In genomic region chr5:74066416-74067115, GRCm38 (mm10) we compare ENCODE assay signal across 8 mouse cellular contexts. TPM values are rescaled to one million over a fixed set of nuclear protein-coding genes. Genes with fewer than 3 reads are reported as not detected.
DNase-seq lines count a peak whose midpoint lies in the region; ATAC-seq and TF ChIP-seq lines count a peak whose summit lies in the region.

No protein-coding gene starts in this region.

- TF ChIP-seq EP300 in liver, embryonic 14.5 days (IDR thresholded peaks at IDR 0.05; ENCODE audit: low read depth): no peak

- TF ChIP-seq CTCF in hindbrain, postnatal 0 days (IDR thresholded peaks at IDR 0.05; ENCODE audit: low read depth): no peak
- no peak for TF ChIP-seq CTCF in liver, embryonic 14.5 days (IDR thresholded peaks at IDR 0.05; ENCODE audit: low read depth)

- peak overlapping the region; percentile 97 for H3K27ac ChIP-seq in forebrain, embryonic 10.5 days
- peak overlapping the region; percentile 93; the same call in 1 of the 2 replicates for H3K27ac ChIP-seq in hindbrain, postnatal 0 days
- peak overlapping the region; percentile 98 for H3K27ac ChIP-seq in liver, embryonic 14.5 days
- 0 out of 2 replicates have a peak overlapping the region, but pooled peaks have one; percentile 23 for H3K27ac ChIP-seq in neural tube, embryonic 14.5 days (ENCODE audit: low read depth, low read length)

- DNase-seq in 3T3-L1 (ENCODE audit: low read depth, low spot score): peak; percentile 35
- peak; percentile 53 to 61 for DNase-seq in adrenal gland, postnatal 36 days
- DNase-seq in forebrain, embryonic 10.5 days (ENCODE audit: extremely low spot score, low spot score): no peak
- peak; percentile 46 for DNase-seq in hindbrain, postnatal 0 days (ENCODE audit: low spot score)
- no peak for DNase-seq in liver, embryonic 14.5 days (ENCODE audit: low read depth in 3 of 3, low spot score in 3 of 3)
- DNase-seq in layer of hippocampus, postnatal 36 days: no peak
- no peak for DNase-seq in testis, postnatal 10 days (ENCODE audit: low spot score)

- no peak for ATAC-seq in hindbrain, postnatal 0 days
- no peak for ATAC-seq in liver, embryonic 14.5 days (ENCODE audit: insufficient read depth)
- ATAC-seq in neural tube, embryonic 14.5 days (ENCODE audit: low read depth): no peak

- H3K9me3 ChIP-seq in forebrain, embryonic 10.5 days: no peaks in the 10 kb centered on the region
- no peaks in the 10 kb centered on the region for H3K9me3 ChIP-seq in hindbrain, postnatal 0 days (ENCODE audit: low read length)
- no peaks in the 10 kb centered on the region for H3K9me3 ChIP-seq in liver, embryonic 14.5 days (ENCODE audit: control insufficient read depth, low read length)
- H3K9me3 ChIP-seq in neural tube, embryonic 14.5 days (ENCODE audit: control insufficient read depth, low read length): no peaks in the 10 kb centered on the region

- peak overlapping the region; percentile 37 for H3K9ac ChIP-seq in hindbrain, postnatal 0 days (replicated peaks; ENCODE audit: low read length)
- H3K9ac ChIP-seq in liver, embryonic 14.5 days (replicated peaks): peak overlapping the region; percentile 96
- peak overlapping the region; percentile 8; the same call in 1 of the 2 replicates for H3K9ac ChIP-seq in neural tube, embryonic 14.5 days (replicated peaks; ENCODE audit: low read depth, low read length)

- WGBS in forebrain, embryonic 10.5 days: 43% methylated on average over 12 of the region's 12 CpGs
- WGBS in hindbrain, postnatal 0 days: 25% methylated on average over 12 of the region's 12 CpGs
- WGBS in liver, embryonic 14.5 days (ENCODE audit: insufficient replicate concordance): 31% methylated on average over 12 of the region's 12 CpGs
- 46% methylated on average over 12 of the region's 12 CpGs for WGBS in neural tube, embryonic 14.5 days

- 0 out of 2 replicates have a peak, but pooled peaks cover 6% of the 10 kb centered on the region for H3K36me3 ChIP-seq in forebrain, embryonic 10.5 days (replicated peaks)
- no peaks in the 10 kb centered on the region for H3K36me3 ChIP-seq in hindbrain, postnatal 0 days (ENCODE audit: insufficient read depth, low read length)
- no peaks in the 10 kb centered on the region for H3K36me3 ChIP-seq in liver, embryonic 14.5 days (replicated peaks; ENCODE audit: control insufficient read depth, insufficient read depth, low read depth)
- no peaks in the 10 kb centered on the region for H3K36me3 ChIP-seq in neural tube, embryonic 14.5 days (ENCODE audit: control insufficient read depth, insufficient read depth, low read length)

- H3K27me3 ChIP-seq in forebrain, embryonic 10.5 days (ENCODE audit: poor library complexity, severe bottlenecking): no peaks in the 10 kb centered on the region
- no peaks in the 10 kb centered on the region for H3K27me3 ChIP-seq in hindbrain, postnatal 0 days (ENCODE audit: insufficient read depth, low read length)
- no peaks in the 10 kb centered on the region for H3K27me3 ChIP-seq in liver, embryonic 14.5 days (ENCODE audit: control insufficient read depth, insufficient read depth, low read length)
- no peaks in the 10 kb centered on the region for H3K27me3 ChIP-seq in neural tube, embryonic 14.5 days (ENCODE audit: control insufficient read depth, insufficient read depth, low read length)

- peaks cover 44% of the 10 kb centered on the region for H3K4me1 ChIP-seq in forebrain, embryonic 10.5 days
- H3K4me1 ChIP-seq in hindbrain, postnatal 0 days (ENCODE audit: insufficient read depth, low read length): peaks cover 26% of the 10 kb centered on the region
- peaks cover 38 to 50% of the 10 kb centered on the region in 2 experiments for H3K4me1 ChIP-seq in liver, embryonic 14.5 days (replicated peaks; ENCODE audit: control insufficient read depth in 2 of 2, insufficient read depth in 2 of 2, low read length in 1 of 2)
- H3K4me1 ChIP-seq in neural tube, embryonic 14.5 days (ENCODE audit: control insufficient read depth, insufficient read depth, low read length): peaks cover 23% of the 10 kb centered on the region

- H3K4me2 ChIP-seq in hindbrain, postnatal 0 days (ENCODE audit: low read depth, low read length): peak overlapping the region; percentile 91
- peak overlapping the region; percentile 99 for H3K4me2 ChIP-seq in liver, embryonic 14.5 days (ENCODE audit: low read depth)
- H3K4me2 ChIP-seq in neural tube, embryonic 14.5 days (ENCODE audit: low read depth, low read length): peak overlapping the region; percentile 87

- peak overlapping the region; percentile 95 for H3K4me3 ChIP-seq in forebrain, embryonic 10.5 days
- H3K4me3 ChIP-seq in hindbrain, postnatal 0 days (ENCODE audit: low read length): peak overlapping the region; percentile 74
- peak overlapping the region; percentile 79 to 98 for H3K4me3 ChIP-seq in liver, embryonic 14.5 days (ENCODE audit: insufficient read depth in 1 of 2, low read depth in 2 of 2, low read length in 2 of 2)
- peak overlapping the region; percentile 85; the same call in 1 of the 2 replicates for H3K4me3 ChIP-seq in neural tube, embryonic 14.5 days (ENCODE audit: low read depth, low read length)

RNA-seq across cellular contexts. Expression of gene Usp46, which starts 1.7 kb away (rescaled TPM):
- 10 to 100 TPM; 31.6 to 39.7 TPM for total RNA-seq in adrenal gland, postnatal 36 days (2021)
- polyA plus RNA-seq in forebrain, embryonic 10.5 days (2016; fragmentation: Nextera tagmentation; extraction: Ambion mirVana): 35.6 and 36.8 TPM in 2 replicates
- total RNA-seq in hindbrain, postnatal 0 days (2014; rRNA removed): 52.7 and 65.4 TPM in 2 replicates
- 39.1 and 40.5 TPM in 2 replicates for polyA plus RNA-seq in hindbrain, postnatal 0 days (2015; fragmentation: Nextera tagmentation; extraction: Ambion mirVana)
- polyA plus RNA-seq in liver, embryonic 14.5 days (2012; rRNA removed): 9.7 and 14.6 TPM in 2 replicates
- polyA plus RNA-seq in liver, embryonic 14.5 days (2014; fragmentation: Nextera tagmentation; extraction: Ambion mirVana): 23.8 and 27.9 TPM in 2 replicates
- 36.8 and 41.9 TPM in 2 replicates for polyA plus RNA-seq in neural tube, embryonic 14.5 days (2014; fragmentation: Nextera tagmentation; extraction: Ambion mirVana)
- 100 to 1,000 TPM; 129 to 137 TPM for total RNA-seq in layer of hippocampus, postnatal 36 days (2021)

Comparison
In these comparisons a context has a peak if more than half of its experiments do, and no peak if none do; other contexts are left out.
1. DNase-seq: peak in 3T3-L1 (single experiment), adrenal gland, postnatal 36 days (2 of 2) and hindbrain, postnatal 0 days (single experiment); none in forebrain, embryonic 10.5 days (single experiment), liver, embryonic 14.5 days (0 of 3), layer of hippocampus, postnatal 36 days (0 of 2) and testis, postnatal 10 days (single experiment).
2. H3K27ac ChIP-seq: peak in every context shown above with its lines; median percentile 98 in liver, embryonic 14.5 days; 97 in forebrain, embryonic 10.5 days; 93 in hindbrain, postnatal 0 days; 23 in neural tube, embryonic 14.5 days.
3. H3K9ac ChIP-seq: peak in every context shown above with its lines; median percentile 96 in liver, embryonic 14.5 days; 37 in hindbrain, postnatal 0 days; 8 in neural tube, embryonic 14.5 days.
4. Peak in every context shown above with its lines, with median percentiles within 50 percentile points of each other: H3K4me3 ChIP-seq and H3K4me2 ChIP-seq.